Mouse (Mus musculus): Measurements from ENCODE around the gene Rora. TPM values are rescaled to one million over a fixed set of nuclear protein-coding genes. Genes with fewer than 3 reads are reported as not detected.

Gene Rora
- polyA plus RNA-seq, 1 experiment from 2014 or later = 4.4 TPM

GRCm38 (mm10) chr9:69250326-69250725 lies 596.7 kb downstream of the Rora start:
- ATAC-seq (replicated peaks; ENCODE audit: low FRiP score, low TSS enrichment, low read depth) = no peak
- Histone ChIP-seq H3K9ac (ENCODE audit: low read length) (no peak overlapping the region), H3K27me3 (replicated peaks; ENCODE audit: control insufficient read depth, insufficient read depth, low read length) (no peaks in the 10 kb centered on the region), H3K4me1 (replicated peaks; ENCODE audit: control insufficient read depth, insufficient read depth, low read length) (no peaks in the 10 kb centered on the region), H3K4me3 (ENCODE audit: low read depth, low read length) (no peak overlapping the region), H3K9me3 (ENCODE audit: control insufficient read depth, low read length) (no peaks in the 10 kb centered on the region), H3K27ac (ENCODE audit: low read depth) (no peak overlapping the region), H3K36me3 (ENCODE audit: control insufficient read depth, insufficient read depth, low read length) (no peaks in the 10 kb centered on the region), H3K4me2 (ENCODE audit: low read length) (no peak overlapping the region)
- DNase-seq (ENCODE audit: low spot score) = no peak
- 89% methylated on average over 8 of the region's 8 CpGs for WGBS

- H3K4me1 ChIP-seq (replicated peaks; ENCODE audit: control insufficient read depth, insufficient read depth, low read length) = peaks cover 4% of the 10 kb centered on the region; the same call in 1 of the 2 replicates
- 50% methylated on average over 5 of the region's 5 CpGs for WGBS
- no peak overlapping the region for H3K4me3 ChIP-seq (ENCODE audit: low read depth, low read length)
- no peak for ATAC-seq (replicated peaks; ENCODE audit: low FRiP score, low TSS enrichment, low read depth)
- DNase-seq (ENCODE audit: low spot score) = no peak
- H3K4me2 ChIP-seq (ENCODE audit: low read length) = no peak overlapping the region
- no peaks in the 10 kb centered on the region for H3K9me3 ChIP-seq (ENCODE audit: control insufficient read depth, low read length)
- H3K9ac ChIP-seq (ENCODE audit: low read length) = no peak overlapping the region
- H3K27ac ChIP-seq (ENCODE audit: low read depth) = no peak overlapping the region
- H3K36me3 ChIP-seq (ENCODE audit: control insufficient read depth, insufficient read depth, low read length) = no peaks in the 10 kb centered on the region
- H3K27me3 ChIP-seq (replicated peaks; ENCODE audit: control insufficient read depth, insufficient read depth, low read length) = no peaks in the 10 kb centered on the region
These were observed 604.9 kb downstream of the Rora start for GRCm38 (mm10) chr9:69258506-69258905.

- peaks cover 4% of the 10 kb centered on the region; the same call in 1 of the 2 replicates for H3K4me1 ChIP-seq (replicated peaks; ENCODE audit: control insufficient read depth, insufficient read depth, low read length)
- no peaks in the 10 kb centered on the region for H3K36me3 ChIP-seq (ENCODE audit: control insufficient read depth, insufficient read depth, low read length)
- ATAC-seq (replicated peaks; ENCODE audit: low FRiP score, low TSS enrichment, low read depth) = no peak
- WGBS = 8% methylated on average over 9 of the region's 9 CpGs
- no peak overlapping the region for H3K4me2 ChIP-seq (ENCODE audit: low read length)
- H3K4me3 ChIP-seq (ENCODE audit: low read depth, low read length) = no peak overlapping the region
- H3K27me3 ChIP-seq (replicated peaks; ENCODE audit: control insufficient read depth, insufficient read depth, low read length) = no peaks in the 10 kb centered on the region
- H3K9ac ChIP-seq (ENCODE audit: low read length) = no peak overlapping the region
- H3K27ac ChIP-seq (ENCODE audit: low read depth) = no peak overlapping the region
- no peak for DNase-seq (ENCODE audit: low spot score)
- H3K9me3 ChIP-seq (ENCODE audit: control insufficient read depth, low read length) = no peaks in the 10 kb centered on the region
These were observed 605.8 kb downstream of the Rora start for GRCm38 (mm10) chr9:69259382-69259781.

- H3K9me3 ChIP-seq (ENCODE audit: control insufficient read depth, low read length) = no peaks in the 10 kb centered on the region
- H3K4me2 ChIP-seq (ENCODE audit: low read length) = no peak overlapping the region
- no peaks in the 10 kb centered on the region for H3K4me1 ChIP-seq (replicated peaks; ENCODE audit: control insufficient read depth, insufficient read depth, low read length)
- 74% methylated on average over 7 of the region's 7 CpGs for WGBS
- ATAC-seq (replicated peaks; ENCODE audit: low FRiP score, low TSS enrichment, low read depth) (no peak), DNase-seq (ENCODE audit: low spot score) (no peak)
- H3K36me3 ChIP-seq (ENCODE audit: control insufficient read depth, insufficient read depth, low read length) = no peaks in the 10 kb centered on the region
- no peak overlapping the region for H3K9ac ChIP-seq (ENCODE audit: low read length)
- no peak overlapping the region for H3K4me3 ChIP-seq (ENCODE audit: low read depth, low read length)
- no peak overlapping the region for H3K27ac ChIP-seq (ENCODE audit: low read depth)
- H3K27me3 ChIP-seq (replicated peaks; ENCODE audit: control insufficient read depth, insufficient read depth, low read length) = no peaks in the 10 kb centered on the region
These were observed 611.6 kb downstream of the Rora start for GRCm38 (mm10) chr9:69265151-69265550.

GRCm38 (mm10) chr9:69270374-69270773 lies 616.8 kb downstream of the Rora start:
- Histone ChIP-seq H3K9ac (ENCODE audit: low read length) (no peak overlapping the region), H3K36me3 (ENCODE audit: control insufficient read depth, insufficient read depth, low read length) (no peaks in the 10 kb centered on the region), H3K27ac (ENCODE audit: low read depth) (no peak overlapping the region), H3K4me3 (ENCODE audit: low read depth, low read length) (no peak overlapping the region), H3K9me3 (ENCODE audit: control insufficient read depth, low read length) (no peaks in the 10 kb centered on the region), H3K4me2 (ENCODE audit: low read length) (no peak overlapping the region), H3K27me3 (replicated peaks; ENCODE audit: control insufficient read depth, insufficient read depth, low read length) (no peaks in the 10 kb centered on the region), H3K4me1 (replicated peaks; ENCODE audit: control insufficient read depth, insufficient read depth, low read length) (no peaks in the 10 kb centered on the region)
- DNase-seq (ENCODE audit: low spot score) (no peak), ATAC-seq (replicated peaks; ENCODE audit: low FRiP score, low TSS enrichment, low read depth) (no peak)
- WGBS = 76% methylated on average over 8 of the region's 8 CpGs

GRCm38 (mm10) chr9:69270931-69271330 lies 617.3 kb downstream of the Rora start:
- ATAC-seq (replicated peaks; ENCODE audit: low FRiP score, low TSS enrichment, low read depth) = no peak
- Histone ChIP-seq H3K4me1 (replicated peaks; ENCODE audit: control insufficient read depth, insufficient read depth, low read length) (no peaks in the 10 kb centered on the region), H3K36me3 (ENCODE audit: control insufficient read depth, insufficient read depth, low read length) (no peaks in the 10 kb centered on the region), H3K9ac (ENCODE audit: low read length) (no peak overlapping the region), H3K9me3 (ENCODE audit: control insufficient read depth, low read length) (no peaks in the 10 kb centered on the region), H3K4me2 (ENCODE audit: low read length) (no peak overlapping the region), H3K27me3 (replicated peaks; ENCODE audit: control insufficient read depth, insufficient read depth, low read length) (no peaks in the 10 kb centered on the region), H3K27ac (ENCODE audit: low read depth) (no peak overlapping the region), H3K4me3 (ENCODE audit: low read depth, low read length) (no peak overlapping the region)
- no peak for DNase-seq (ENCODE audit: low spot score)
- WGBS = 34% methylated on average over 7 of the region's 7 CpGs

GRCm38 (mm10) chr9:69272884-69273283 lies 619.3 kb downstream of the Rora start:
- WGBS = 70% methylated on average over 9 of the region's 9 CpGs
- no peak overlapping the region for H3K4me2 ChIP-seq (ENCODE audit: low read length)
- ATAC-seq (replicated peaks; ENCODE audit: low FRiP score, low TSS enrichment, low read depth) = no peak

GRCm38 (mm10) chr9:69274766-69275485 lies 621.3 kb downstream of the Rora start:
- no peak for ATAC-seq (replicated peaks; ENCODE audit: low FRiP score, low TSS enrichment, low read depth)
- Histone ChIP-seq H3K4me2 (ENCODE audit: low read length) (no peak overlapping the region), H3K27me3 (replicated peaks; ENCODE audit: control insufficient read depth, insufficient read depth, low read length) (no peaks in the 10 kb centered on the region), H3K4me3 (ENCODE audit: low read depth, low read length) (no peak overlapping the region), H3K9ac (ENCODE audit: low read length) (no peak overlapping the region), H3K27ac (ENCODE audit: low read depth) (no peak overlapping the region), H3K36me3 (ENCODE audit: control insufficient read depth, insufficient read depth, low read length) (no peaks in the 10 kb centered on the region), H3K4me1 (replicated peaks; ENCODE audit: control insufficient read depth, insufficient read depth, low read length) (no peaks in the 10 kb centered on the region), H3K9me3 (ENCODE audit: control insufficient read depth, low read length) (no peaks in the 10 kb centered on the region)
- DNase-seq (ENCODE audit: low spot score) = no peak
- WGBS = 52% methylated on average over 10 of the region's 10 CpGs

More at GRCm38 (mm10) chr9:69272884-69273283, 619.3 kb downstream of the Rora start:
- H3K36me3 ChIP-seq (ENCODE audit: control insufficient read depth, insufficient read depth, low read length) = no peaks in the 10 kb centered on the region
- DNase-seq (ENCODE audit: low spot score) = no peak
- no peaks in the 10 kb centered on the region for H3K4me1 ChIP-seq (replicated peaks; ENCODE audit: control insufficient read depth, insufficient read depth, low read length)
- no peaks in the 10 kb centered on the region for H3K9me3 ChIP-seq (ENCODE audit: control insufficient read depth, low read length)
- H3K27me3 ChIP-seq (replicated peaks; ENCODE audit: control insufficient read depth, insufficient read depth, low read length) = no peaks in the 10 kb centered on the region
- no peak overlapping the region for H3K9ac ChIP-seq (ENCODE audit: low read length)
- no peak overlapping the region for H3K4me3 ChIP-seq (ENCODE audit: low read depth, low read length)
- H3K27ac ChIP-seq (ENCODE audit: low read depth) = no peak overlapping the region

- Histone ChIP-seq H3K9ac (ENCODE audit: low read length) (no peak overlapping the region), H3K9me3 (ENCODE audit: control insufficient read depth, low read length) (no peaks in the 10 kb centered on the region), H3K4me1 (replicated peaks; ENCODE audit: control insufficient read depth, insufficient read depth, low read length) (no peaks in the 10 kb centered on the region), H3K4me3 (ENCODE audit: low read depth, low read length) (no peak overlapping the region), H3K4me2 (ENCODE audit: low read length) (no peak overlapping the region), H3K27ac (ENCODE audit: low read depth) (no peak overlapping the region), H3K27me3 (replicated peaks; ENCODE audit: control insufficient read depth, insufficient read depth, low read length) (no peaks in the 10 kb centered on the region), H3K36me3 (ENCODE audit: control insufficient read depth, insufficient read depth, low read length) (no peaks in the 10 kb centered on the region)
- DNase-seq (ENCODE audit: low spot score) (no peak), ATAC-seq (replicated peaks; ENCODE audit: low FRiP score, low TSS enrichment, low read depth) (no peak)
- 45% methylated on average over 10 of the region's 10 CpGs for WGBS
These were observed 623.7 kb downstream of the Rora start for GRCm38 (mm10) chr9:69277256-69277655.

All from intestine, embryonic 14.5 days (tissue).